Mouse (Mus musculus) thymus, adult 2 months (tissue): ENCODE results near the gene Jun.

Experiments
- CTCF ChIP-seq: fragments of 200-500 bp; IDR thresholded peaks from 2 replicates; pipeline ENCODE4 v1.5.1; 2012; ENCODE audit warnings: mild to moderate bottlenecking, control low read depth, low read length, moderate library complexity, borderline replicate concordance; ENCODE audit not compliant: control insufficient read depth, poor library complexity, insufficient read depth; ENCODE audit errors: extremely low read depth
- POLR2A ChIP-seq: fragments of 200-500 bp; IDR thresholded peaks from 2 replicates; pipeline ENCODE4 v1.6.1; 2012; ENCODE audit warnings: mild to moderate bottlenecking, low read length, control low read depth, moderate library complexity; ENCODE audit not compliant: control insufficient read depth, poor library complexity, insufficient read depth; ENCODE audit errors: extremely low read depth

GRCm38 (mm10) chr4:95094700-95095113 lies 42.7 kb upstream of the Jun start:
- TF ChIP-seq CTCF (no peak), POLR2A (no peak)
